Mouse (Mus musculus) bone marrow, adult 2 months (tissue): ENCODE data around the gene Tmem198.

Experiments
- CTCF ChIP-seq: fragments of 200-500 bp; IDR thresholded peaks from 2 replicates; pipeline ENCODE4 v1.5.1; 2011; ENCODE audit warnings: low read length, control low read depth; ENCODE audit not compliant: control insufficient read depth, insufficient read depth
- POLR2A ChIP-seq: fragments of 200-500 bp; IDR thresholded peaks from 2 replicates; pipeline ENCODE4 v1.6.1; 2011; ENCODE audit warnings: low read depth, mild to moderate bottlenecking, control low read depth, low read length, borderline replicate concordance; ENCODE audit not compliant: control insufficient read depth

- TF ChIP-seq CTCF (no peak), POLR2A (no peak)
These were observed 40.5 kb upstream of the Tmem198 start for GRCm38 (mm10) chr1:75438782-75439181.
